Mouse (Mus musculus): Measurements from ENCODE around the gene Slc25a44. TPM values are rescaled to one million over a fixed set of nuclear protein-coding genes. Genes with fewer than 3 reads are reported as not detected.

The Slc25a44 gene
- total and polyA plus RNA-seq, 3 experiments = 23.0 to 62.0 (median 50.3) TPM

DNA sequence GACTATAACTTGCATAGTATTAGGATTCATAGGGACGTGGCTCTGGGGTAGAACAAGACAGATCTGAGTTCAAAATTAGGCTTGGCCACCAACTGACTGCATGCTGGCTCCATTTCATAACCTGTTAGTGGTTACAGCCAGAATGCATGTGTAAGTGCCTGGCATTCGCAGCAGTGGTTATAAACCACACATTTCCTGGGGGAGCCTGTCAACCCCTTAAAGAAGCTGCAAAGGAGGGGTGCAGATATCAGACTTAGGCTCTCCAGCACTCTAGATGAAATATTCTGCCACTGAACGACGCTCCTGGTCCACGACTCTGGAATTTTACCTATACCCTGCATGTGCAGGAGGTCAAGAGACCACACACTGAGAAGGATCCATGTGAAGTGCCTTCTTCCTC is 27.3 kb upstream of the Slc25a44 start:
- peaks cover 88% of the 10 kb centered on the region for H3K27me3 ChIP-seq (ENCODE audit: insufficient read depth, low read length)
- peaks cover 55% of the 10 kb centered on the region for H3K4me1 ChIP-seq (ENCODE audit: insufficient read depth, low read depth, low read length)
- H3K4me3 ChIP-seq (ENCODE audit: low read depth, low read length) = no peak overlapping the region
- DNase-seq (ENCODE audit: low spot score) (no peak), ATAC-seq (ENCODE audit: extremely low read depth, insufficient number of reproducible peaks, low FRiP score, poor library complexity, severe bottlenecking) (no peak)
- H3K36me3 ChIP-seq (replicated peaks) = peaks cover 4% of the 10 kb centered on the region
- H3K9me3 ChIP-seq (replicated peaks) = no peaks in the 10 kb centered on the region
- no peak for TF ChIP-seq CTCF (IDR thresholded peaks at IDR 0.05; ENCODE audit: low read depth, low read length)
- no peak for TF ChIP-seq GATA2 (IDR thresholded peaks at IDR 0.05; ENCODE audit: borderline replicate concordance, low read depth, low read length)
- no peak for TF ChIP-seq POLR2AphosphoS5 (IDR thresholded peaks at IDR 0.05; ENCODE audit: insufficient replicate concordance, low read depth, low read length)
- TF ChIP-seq TAL1 (conservative IDR thresholded peaks at IDR 0.05; ENCODE audit: low read depth, low read length) = no peak
- TF ChIP-seq GATA1 (IDR thresholded peaks at IDR 0.05; ENCODE audit: borderline replicate concordance, low read length) = no peak

DNA sequence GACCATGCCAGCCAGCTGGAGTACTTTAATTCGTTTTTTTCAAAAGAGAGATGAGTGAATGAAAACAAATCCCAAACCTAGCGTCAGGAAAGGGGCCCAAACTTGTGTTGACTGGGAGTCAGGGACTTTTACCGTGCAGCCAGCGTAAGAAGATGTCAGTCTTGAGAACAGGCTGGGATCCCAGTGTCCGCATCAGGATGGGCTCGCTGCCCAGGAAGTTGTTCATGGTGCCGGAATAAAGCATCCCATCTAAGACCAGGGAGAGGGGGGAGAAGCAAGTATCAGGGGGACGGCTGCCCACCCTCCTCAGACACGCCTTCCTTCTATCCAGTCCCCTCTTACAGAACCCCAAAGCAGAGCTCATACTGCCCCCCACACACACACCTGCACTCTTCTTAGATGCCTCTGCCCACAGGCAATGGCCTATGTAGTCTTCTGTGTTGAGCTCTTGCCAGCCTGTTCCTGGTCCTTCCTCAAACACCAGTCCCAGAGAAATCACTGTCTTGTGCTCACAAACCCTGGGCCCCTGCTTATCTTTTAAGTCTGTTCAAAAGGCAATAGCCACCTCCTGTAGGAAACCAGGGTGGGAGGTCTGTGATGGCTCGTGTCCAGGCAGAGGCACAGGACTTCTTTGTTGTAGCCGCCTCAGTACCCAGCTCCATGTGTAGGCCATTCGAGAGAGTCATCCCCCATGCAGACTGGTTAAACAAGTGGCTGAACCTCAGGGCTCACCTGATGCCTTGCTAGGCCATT is 25.6 kb upstream of the Slc25a44 start:
- peaks cover 85% of the 10 kb centered on the region for H3K27me3 ChIP-seq (ENCODE audit: insufficient read depth, low read length)

DNA sequence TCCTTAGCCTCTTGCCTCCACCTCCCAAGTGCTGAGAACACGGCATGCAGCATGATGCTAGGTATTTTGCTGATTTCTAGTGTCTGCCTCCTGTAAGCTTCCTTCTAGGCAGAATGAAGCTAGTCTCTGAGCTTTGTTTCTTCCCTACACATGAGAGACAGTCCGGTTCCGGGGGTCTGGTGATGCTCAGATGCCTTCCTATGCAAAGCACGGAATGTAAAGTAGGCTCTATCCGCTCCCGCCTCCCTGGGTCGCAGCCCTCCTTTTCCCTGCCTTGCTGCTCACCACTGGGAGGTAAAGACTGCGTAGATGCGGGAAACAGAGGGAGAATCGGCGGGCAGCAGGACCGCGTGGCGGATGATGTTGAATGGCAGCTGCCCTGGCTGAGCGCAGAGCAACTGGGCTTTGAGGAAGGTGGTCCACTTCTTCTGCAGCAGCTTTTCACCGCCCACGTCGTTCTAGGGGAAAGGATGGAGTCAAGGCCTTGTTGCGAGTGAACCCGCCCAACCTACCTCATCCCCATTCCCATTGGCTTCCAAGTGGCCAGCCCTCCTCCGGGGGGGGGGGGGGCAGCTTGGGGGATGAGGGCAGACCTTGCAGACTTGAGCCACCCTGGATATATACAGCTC is 24.6 kb upstream of the Slc25a44 start:
- H3K27me3 ChIP-seq (ENCODE audit: insufficient read depth, low read length) = peaks cover 76% of the 10 kb centered on the region
- no peak for ATAC-seq (ENCODE audit: extremely low read depth, insufficient number of reproducible peaks, low FRiP score, poor library complexity, severe bottlenecking)
- H3K36me3 ChIP-seq (replicated peaks) = peaks cover 4% of the 10 kb centered on the region
- no peak overlapping the region for H3K4me3 ChIP-seq (ENCODE audit: low read depth, low read length)
- no peak for DNase-seq (ENCODE audit: low spot score)
- no peak for TF ChIP-seq CTCF (IDR thresholded peaks at IDR 0.05; ENCODE audit: low read depth, low read length)
- no peak for TF ChIP-seq GATA1 (IDR thresholded peaks at IDR 0.05; ENCODE audit: borderline replicate concordance, low read length)
- TF ChIP-seq POLR2AphosphoS5 (IDR thresholded peaks at IDR 0.05; ENCODE audit: insufficient replicate concordance, low read depth, low read length) = no peak
- no peak for TF ChIP-seq TAL1 (conservative IDR thresholded peaks at IDR 0.05; ENCODE audit: low read depth, low read length)
- TF ChIP-seq GATA2 (IDR thresholded peaks at IDR 0.05; ENCODE audit: borderline replicate concordance, low read depth, low read length) = no peak
- H3K4me1 ChIP-seq (ENCODE audit: insufficient read depth, low read depth, low read length) = peaks cover 42% of the 10 kb centered on the region
- no peaks in the 10 kb centered on the region for H3K9me3 ChIP-seq (replicated peaks)

More for the DNA sequence above, 25.6 kb upstream of the Slc25a44 start:
- Histone ChIP-seq H3K4me3 (ENCODE audit: low read depth, low read length) (no peak overlapping the region), H3K4me1 (ENCODE audit: insufficient read depth, low read depth, low read length) (peaks cover 53% of the 10 kb centered on the region), H3K36me3 (replicated peaks) (peaks cover 4% of the 10 kb centered on the region), H3K9me3 (replicated peaks) (no peaks in the 10 kb centered on the region)
- TF ChIP-seq GATA1 (IDR thresholded peaks at IDR 0.05; ENCODE audit: borderline replicate concordance, low read length) (no peak), POLR2AphosphoS5 (IDR thresholded peaks at IDR 0.05; ENCODE audit: insufficient replicate concordance, low read depth, low read length) (no peak), TAL1 (conservative IDR thresholded peaks at IDR 0.05; ENCODE audit: low read depth, low read length) (no peak), GATA2 (IDR thresholded peaks at IDR 0.05; ENCODE audit: borderline replicate concordance, low read depth, low read length) (no peak), CTCF (IDR thresholded peaks at IDR 0.05; ENCODE audit: low read depth, low read length) (no peak)
- DNase-seq (ENCODE audit: low spot score) (no peak), ATAC-seq (ENCODE audit: extremely low read depth, insufficient number of reproducible peaks, low FRiP score, poor library complexity, severe bottlenecking) (no peak)

DNA sequence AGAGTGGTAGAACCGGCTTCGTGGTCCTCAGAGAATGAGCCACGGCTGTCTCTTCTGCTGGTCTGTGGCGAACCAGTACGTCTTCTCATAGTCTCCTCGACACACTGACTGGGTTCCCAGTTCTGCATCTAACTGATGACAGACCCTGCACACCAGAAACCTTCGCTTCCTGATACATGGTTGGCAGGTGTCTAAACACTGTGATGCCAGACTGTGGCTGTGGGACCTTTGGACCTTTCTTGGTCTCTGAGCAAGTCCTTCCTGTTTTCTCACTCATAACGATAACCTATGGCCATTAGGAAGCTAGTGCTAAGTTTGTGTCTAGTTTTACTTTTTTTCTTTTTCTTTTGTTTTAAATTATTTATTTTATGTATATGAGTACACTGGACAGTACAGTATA is 23.5 kb upstream of the Slc25a44 start:
- Histone ChIP-seq H3K4me3 (ENCODE audit: low read depth, low read length) (no peak overlapping the region), H3K36me3 (replicated peaks) (peaks cover 4% of the 10 kb centered on the region), H3K4me1 (ENCODE audit: insufficient read depth, low read depth, low read length) (peaks cover 35% of the 10 kb centered on the region), H3K27me3 (ENCODE audit: insufficient read depth, low read length) (peaks cover 70% of the 10 kb centered on the region), H3K9me3 (replicated peaks) (no peaks in the 10 kb centered on the region)
- DNase-seq (ENCODE audit: low spot score) = no peak
- ATAC-seq (ENCODE audit: extremely low read depth, insufficient number of reproducible peaks, low FRiP score, poor library complexity, severe bottlenecking) = no peak
- TF ChIP-seq CTCF (IDR thresholded peaks at IDR 0.05; ENCODE audit: low read depth, low read length) (no peak), GATA2 (IDR thresholded peaks at IDR 0.05; ENCODE audit: borderline replicate concordance, low read depth, low read length) (no peak), TAL1 (conservative IDR thresholded peaks at IDR 0.05; ENCODE audit: low read depth, low read length) (no peak), POLR2AphosphoS5 (IDR thresholded peaks at IDR 0.05; ENCODE audit: insufficient replicate concordance, low read depth, low read length) (no peak), GATA1 (IDR thresholded peaks at IDR 0.05; ENCODE audit: borderline replicate concordance, low read length) (no peak)

DNA sequence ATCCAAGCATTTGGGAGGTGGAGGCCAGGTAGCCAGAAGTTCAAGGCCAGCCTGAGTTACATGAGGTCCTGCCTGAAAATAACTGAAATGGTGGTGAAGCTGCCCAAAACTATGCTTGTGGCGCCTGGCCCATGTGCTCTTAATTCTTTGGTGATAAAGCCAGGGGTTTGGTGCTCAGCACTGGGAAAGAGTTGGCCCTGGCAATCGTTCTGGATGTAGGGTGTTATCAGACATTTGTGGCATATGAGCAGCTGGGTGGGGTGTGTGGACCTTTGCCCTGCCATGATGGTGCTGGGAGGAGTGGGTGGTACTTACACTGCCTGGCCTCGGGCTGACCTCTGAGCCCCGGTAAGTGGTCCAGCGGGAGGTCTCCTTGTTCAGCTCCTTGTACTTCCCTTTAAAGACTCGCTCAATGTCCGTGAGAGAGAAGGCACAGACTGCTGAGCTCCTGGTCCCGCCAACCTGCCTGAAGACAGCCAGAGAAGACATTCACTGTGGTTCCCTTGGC is 22.8 kb upstream of the Slc25a44 start:
- peaks cover 65% of the 10 kb centered on the region for H3K27me3 ChIP-seq (ENCODE audit: insufficient read depth, low read length)

DNA sequence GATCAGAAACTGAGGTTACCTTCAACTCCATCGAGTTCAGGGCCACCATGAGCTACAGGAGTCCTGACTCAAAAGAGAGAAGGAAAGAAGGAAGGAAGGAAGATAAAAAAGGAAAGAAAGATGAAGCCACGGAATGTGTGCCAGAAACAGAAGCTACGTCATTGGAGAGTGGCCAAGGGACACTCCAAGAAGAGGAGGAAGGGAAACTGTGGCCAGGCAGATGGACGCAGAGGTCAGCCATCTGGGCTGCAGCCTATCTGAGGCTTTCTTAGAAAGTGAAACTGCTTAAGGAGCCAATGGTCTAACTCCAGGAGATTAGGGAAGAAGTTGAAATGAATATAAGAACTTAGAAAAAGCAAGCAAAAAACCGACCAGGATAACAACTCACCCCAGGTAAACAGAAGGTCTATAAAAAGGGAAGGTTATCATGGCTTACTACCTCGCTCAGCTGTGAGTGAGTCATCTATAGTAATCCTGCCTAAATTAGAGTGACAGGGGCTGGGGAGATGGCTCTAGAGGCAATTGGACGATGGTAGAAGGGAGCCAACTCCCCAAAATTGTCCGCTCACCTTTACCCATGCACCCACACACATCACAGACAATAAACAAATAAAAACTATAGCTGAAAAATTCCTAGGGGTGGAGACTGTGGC is 21.7 kb upstream of the Slc25a44 start:
- no peak overlapping the region for H3K4me3 ChIP-seq (ENCODE audit: low read depth, low read length)
- no peaks in the 10 kb centered on the region for H3K9me3 ChIP-seq (replicated peaks)
- TF ChIP-seq GATA2 (IDR thresholded peaks at IDR 0.05; ENCODE audit: borderline replicate concordance, low read depth, low read length) = no peak
- no peak for TF ChIP-seq POLR2AphosphoS5 (IDR thresholded peaks at IDR 0.05; ENCODE audit: insufficient replicate concordance, low read depth, low read length)
- no peak for TF ChIP-seq CTCF (IDR thresholded peaks at IDR 0.05; ENCODE audit: low read depth, low read length)
- no peak for TF ChIP-seq TAL1 (conservative IDR thresholded peaks at IDR 0.05; ENCODE audit: low read depth, low read length)
- TF ChIP-seq GATA1 (IDR thresholded peaks at IDR 0.05; ENCODE audit: borderline replicate concordance, low read length) = no peak
- ATAC-seq (ENCODE audit: extremely low read depth, insufficient number of reproducible peaks, low FRiP score, poor library complexity, severe bottlenecking) (no peak), DNase-seq (ENCODE audit: low spot score) (no peak)
- H3K27me3 ChIP-seq (ENCODE audit: insufficient read depth, low read length) = peaks cover 54% of the 10 kb centered on the region
- H3K36me3 ChIP-seq (replicated peaks) = peaks cover 4% of the 10 kb centered on the region
- peaks cover 35% of the 10 kb centered on the region for H3K4me1 ChIP-seq (ENCODE audit: insufficient read depth, low read depth, low read length)

More for the DNA sequence above, 22.8 kb upstream of the Slc25a44 start:
- no peak for DNase-seq (ENCODE audit: low spot score)
- Histone ChIP-seq H3K4me3 (ENCODE audit: low read depth, low read length) (no peak overlapping the region), H3K4me1 (ENCODE audit: insufficient read depth, low read depth, low read length) (peaks cover 34% of the 10 kb centered on the region), H3K36me3 (replicated peaks) (peaks cover 4% of the 10 kb centered on the region), H3K9me3 (replicated peaks) (no peaks in the 10 kb centered on the region)
- no peak for ATAC-seq (ENCODE audit: extremely low read depth, insufficient number of reproducible peaks, low FRiP score, poor library complexity, severe bottlenecking)
- TF ChIP-seq CTCF (IDR thresholded peaks at IDR 0.05; ENCODE audit: low read depth, low read length) = no peak
- no peak for TF ChIP-seq GATA1 (IDR thresholded peaks at IDR 0.05; ENCODE audit: borderline replicate concordance, low read length)
- no peak for TF ChIP-seq GATA2 (IDR thresholded peaks at IDR 0.05; ENCODE audit: borderline replicate concordance, low read depth, low read length)
- no peak for TF ChIP-seq TAL1 (conservative IDR thresholded peaks at IDR 0.05; ENCODE audit: low read depth, low read length)
